Mouse (Mus musculus) limb, embryonic 12.5 days (tissue): ENCODE results near the gene Sbds. TPM values are rescaled to one million over a fixed set of nuclear protein-coding genes. Genes with fewer than 3 reads are reported as not detected.

Source experiments
- ATAC-seq: fragments of 200-750 bp; cut with Nextera tagmentation; 2 replicates; pipeline ENCODE4 v1.8.0; 2017; ENCODE audit warnings: low read depth, moderate TSS enrichment; ENCODE audit not compliant: insufficient number of reproducible peaks, insufficient read depth, low FRiP score, low TSS enrichment
- H3K27ac ChIP-seq: fragments of 300-500 bp; sonication (generic); 2 replicates; pipeline ENCODE4 v1.5.1; 2016; ENCODE audit warnings: mild to moderate bottlenecking, moderate library complexity
- H3K27me3 ChIP-seq: fragments of 300-500 bp; sonication (generic); 2 replicates; pipeline ENCODE4 v1.6.1; 2016; ENCODE audit warnings: mild to moderate bottlenecking, moderate library complexity
- H3K36me3 ChIP-seq: fragments of 300-500 bp; sonication (generic); 2 replicates; pipeline ENCODE4 v1.6.1; 2016; ENCODE audit warnings: mild to moderate bottlenecking, moderate library complexity
- H3K4me1 ChIP-seq: fragments of 300-500 bp; sonication (generic); replicated peaks from 2 replicates; pipeline ENCODE4 v1.6.1; 2016
- H3K4me2 ChIP-seq: fragments of 300-500 bp; sonication (generic); 2 replicates; pipeline ENCODE4 v1.6.1; 2016; ENCODE audit warnings: mild to moderate bottlenecking, moderate library complexity
- H3K4me3 ChIP-seq: fragments of 300-500 bp; sonication (generic); replicated peaks from 2 replicates; pipeline ENCODE4 v1.5.1; 2016; ENCODE audit warnings: mild to moderate bottlenecking
- H3K9ac ChIP-seq: fragments of 300-500 bp; sonication (generic); replicated peaks from 2 replicates; pipeline ENCODE4 v1.6.1; 2016; ENCODE audit warnings: mild to moderate bottlenecking, moderate library complexity
- H3K9me3 ChIP-seq: fragments of 300-500 bp; sonication (generic); 2 replicates; pipeline ENCODE4 v1.6.1; 2016; ENCODE audit warnings: mild to moderate bottlenecking, moderate library complexity
- WGBS: fragments of 180-500 bp; shearing (Covaris S2); methylation state at CpG from one replicate; pipeline ENCODE4 v1.1.7; 2016; 5-methylcytosine and 5-hydroxymethylcytosine counted together
- polyA plus RNA-seq: library from polyadenylated mRNA; unstranded; fragments of >200 nt; fragmentation: Nextera tagmentation; extraction: Ambion mirVana; gene quantifications from 2 replicates; pipeline ENCODE4 v1.2.1, GENCODE M21; 2016

Sbds gene
- polyA plus RNA-seq, 1 experiment from 2014 or later: 64.8 TPM

- Histone ChIP-seq H3K9me3 (no peaks in the 10 kb centered on the region), H3K4me1 (no peaks in the 10 kb centered on the region), H3K4me3 (no peak overlapping the region), H3K4me2 (no peak overlapping the region), H3K27ac (no peak overlapping the region), H3K27me3 (no peaks in the 10 kb centered on the region), H3K9ac (no peak overlapping the region), H3K36me3 (peaks cover 60% of the 10 kb centered on the region)
- no peak for ATAC-seq
- 85% methylated on average over 10 of the region's 10 CpGs for WGBS
Observed at GRCm38 (mm10) chr5:130200233-130201029, 54.9 kb downstream of the Sbds start.

GRCm38 (mm10) chr5:130197981-130198380 is 57.3 kb downstream of the Sbds start:
- Histone ChIP-seq H3K4me2 (no peak overlapping the region), H3K36me3 (peaks cover 67% of the 10 kb centered on the region), H3K27me3 (no peaks in the 10 kb centered on the region), H3K27ac (no peak overlapping the region), H3K9ac (no peak overlapping the region), H3K4me1 (no peaks in the 10 kb centered on the region), H3K4me3 (no peak overlapping the region), H3K9me3 (no peaks in the 10 kb centered on the region)
- WGBS: 90% methylated on average over 7 of the region's 7 CpGs
- no peak for ATAC-seq

GRCm38 (mm10) chr5:130197454-130197853 is 57.9 kb downstream of the Sbds start:
- WGBS: 86% methylated on average over 3 of the region's 3 CpGs

GRCm38 (mm10) chr5:130196307-130196706 is 59.0 kb downstream of the Sbds start:
- no peak overlapping the region for H3K4me2 ChIP-seq
- H3K4me3 ChIP-seq: no peak overlapping the region
- no peaks in the 10 kb centered on the region for H3K27me3 ChIP-seq
- ATAC-seq: no peak
- no peak overlapping the region for H3K27ac ChIP-seq
- peaks cover 74% of the 10 kb centered on the region for H3K36me3 ChIP-seq
- H3K9me3 ChIP-seq: no peaks in the 10 kb centered on the region
- no peak overlapping the region for H3K9ac ChIP-seq
- 92% methylated on average over 1 of the region's 1 CpGs for WGBS
- no peaks in the 10 kb centered on the region for H3K4me1 ChIP-seq

More at GRCm38 (mm10) chr5:130197454-130197853, 57.9 kb downstream of the Sbds start:
- no peaks in the 10 kb centered on the region for H3K4me1 ChIP-seq
- H3K9me3 ChIP-seq: no peaks in the 10 kb centered on the region
- H3K9ac ChIP-seq: no peak overlapping the region
- no peak overlapping the region for H3K27ac ChIP-seq
- H3K27me3 ChIP-seq: no peaks in the 10 kb centered on the region
- H3K4me2 ChIP-seq: no peak overlapping the region
- no peak overlapping the region for H3K4me3 ChIP-seq
- ATAC-seq: no peak
- H3K36me3 ChIP-seq: peaks cover 68% of the 10 kb centered on the region

Other genes with a start within 250 kb of the Sbds start
- 29.5 and 29.6 TPM in 2 replicates for gene Asl, start 226.3 kb downstream of the Sbds start, polyA plus RNA-seq
- gene Crcp, start 226.2 kb downstream of the Sbds start, polyA plus RNA-seq: 39.6 and 46.0 TPM in 2 replicates
- 83.5 and 85.3 TPM in 2 replicates for gene Tpst1, start 182.2 kb downstream of the Sbds start, polyA plus RNA-seq
- gene Kctd7, start 110.7 kb downstream of the Sbds start, polyA plus RNA-seq: 6.3 and 6.9 TPM in 2 replicates
- 26.8 and 26.9 TPM in 2 replicates for gene Rabgef1, start 83.7 kb downstream of the Sbds start, polyA plus RNA-seq
- 36.4 and 37.2 TPM in 2 replicates for gene Tmem248, start 38.4 kb downstream of the Sbds start, polyA plus RNA-seq
- gene Tyw1, start 89 bp upstream of the Sbds start, polyA plus RNA-seq: 28.4 and 31.5 TPM in 2 replicates
- 0.73 and 0.88 TPM in 2 replicates for gene Caln1, start 113.9 kb upstream of the Sbds start, polyA plus RNA-seq
- gene A330070K13Rik, start 129.1 kb upstream of the Sbds start, polyA plus RNA-seq: not detected in 2 replicates